Mouse (Mus musculus) lung, adult 2 months (tissue): ENCODE measurements around the gene Saal1.

Experiments used
- CTCF ChIP-seq: fragments of 200-500 bp; IDR thresholded peaks from 2 replicates; pipeline ENCODE4 v1.5.1; 2011; ENCODE audit warnings: mild to moderate bottlenecking, low read length, control low read depth; ENCODE audit not compliant: insufficient read depth
- POLR2A ChIP-seq: fragments of 200-500 bp; IDR thresholded peaks from 2 replicates; pipeline ENCODE4 v1.6.1; 2011; ENCODE audit warnings: low read depth, mild to moderate bottlenecking, control low read depth, low read length, borderline replicate concordance; ENCODE audit errors: extremely low read depth

DNA sequence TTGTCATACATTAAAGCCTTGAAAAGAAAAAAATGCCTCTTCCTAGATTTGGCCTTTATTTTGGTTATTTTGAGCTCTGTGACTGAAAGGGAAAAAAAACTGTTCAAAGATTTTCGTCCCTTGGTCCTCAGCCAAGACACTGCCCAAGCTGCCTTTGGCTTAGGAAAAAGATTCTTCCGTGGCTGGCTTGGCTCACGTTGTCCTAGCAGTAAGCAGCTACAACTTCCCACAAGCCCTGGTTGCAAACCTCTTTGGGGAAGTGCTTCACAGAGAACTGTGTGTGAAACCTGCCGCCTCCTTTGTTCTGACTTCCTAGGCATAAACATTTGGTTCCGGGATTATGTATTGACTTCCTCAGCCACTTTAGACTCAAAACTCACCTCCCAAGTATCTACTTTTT, 6.4 kb upstream of the Saal1 start:
- no peak for TF ChIP-seq POLR2A
- TF ChIP-seq CTCF, result no peak
